Mouse (Mus musculus): ENCODE data around the gene Atoh8. TPM values are rescaled to one million over a fixed set of nuclear protein-coding genes. Genes with fewer than 3 reads are reported as not detected.

The Atoh8 gene
- total RNA-seq (2014; fragmentation: Nextera tagmentation) (1.5 TPM in 1 of 2 replicates, not detected in the other), total RNA-seq (2017) (not detected in 2 replicates)

- ATAC-seq (replicated peaks; ENCODE audit: poor library complexity, severe bottlenecking), result peak; percentile 49
Observed at GRCm38 (mm10) chr6:72235098-72235806, at the start of gene Atoh8. Atoh8 (minus strand) TSS chr6:72235577.

GRCm38 (mm10) chr6:72283914-72284313, 48.5 kb upstream of the Atoh8 start:
- ATAC-seq (replicated peaks; ENCODE audit: poor library complexity, severe bottlenecking), result peak; percentile 58

GRCm38 (mm10) chr6:72280410-72280998, 45.1 kb upstream of the Atoh8 start:
- no peak; the same call in 1 of the 2 replicates for ATAC-seq (replicated peaks; ENCODE audit: poor library complexity, severe bottlenecking)

- no peak for ATAC-seq (replicated peaks; ENCODE audit: poor library complexity, severe bottlenecking)
Observed at GRCm38 (mm10) chr6:72279505-72279904, 44.1 kb upstream of the Atoh8 start.

- ATAC-seq (replicated peaks; ENCODE audit: poor library complexity, severe bottlenecking), result no peak
Observed at GRCm38 (mm10) chr6:72278835-72279234, 43.5 kb upstream of the Atoh8 start.

- no peak for ATAC-seq (replicated peaks; ENCODE audit: poor library complexity, severe bottlenecking)
Observed at GRCm38 (mm10) chr6:72277508-72278166, 42.3 kb upstream of the Atoh8 start.

- no peak for ATAC-seq (replicated peaks; ENCODE audit: poor library complexity, severe bottlenecking)
Observed at GRCm38 (mm10) chr6:72276972-72277441, 41.6 kb upstream of the Atoh8 start.

- ATAC-seq (replicated peaks; ENCODE audit: poor library complexity, severe bottlenecking), result no peak
Observed at GRCm38 (mm10) chr6:72276141-72276540, 40.8 kb upstream of the Atoh8 start.

- peak; percentile 60 for ATAC-seq (replicated peaks; ENCODE audit: poor library complexity, severe bottlenecking)
Observed at GRCm38 (mm10) chr6:72275527-72275926, 40.1 kb upstream of the Atoh8 start.

- ATAC-seq (replicated peaks; ENCODE audit: poor library complexity, severe bottlenecking), result no peak
Observed at GRCm38 (mm10) chr6:72273153-72273552, 37.8 kb upstream of the Atoh8 start.

GRCm38 (mm10) chr6:72272161-72272696, 36.9 kb upstream of the Atoh8 start:
- 0 out of 2 replicates have a peak, but pooled peaks have one; percentile 31 for ATAC-seq (replicated peaks; ENCODE audit: poor library complexity, severe bottlenecking)

GRCm38 (mm10) chr6:72270952-72271519, 35.7 kb upstream of the Atoh8 start:
- ATAC-seq (replicated peaks; ENCODE audit: poor library complexity, severe bottlenecking), result no peak

GRCm38 (mm10) chr6:72270258-72270657, 34.9 kb upstream of the Atoh8 start:
- no peak for ATAC-seq (replicated peaks; ENCODE audit: poor library complexity, severe bottlenecking)

GRCm38 (mm10) chr6:72268149-72268847, 32.9 kb upstream of the Atoh8 start:
- ATAC-seq (replicated peaks; ENCODE audit: poor library complexity, severe bottlenecking), result no peak

- peak; percentile 45; the same call in 1 of the 2 replicates for ATAC-seq (replicated peaks; ENCODE audit: poor library complexity, severe bottlenecking)
Observed at GRCm38 (mm10) chr6:72265664-72266063, 30.3 kb upstream of the Atoh8 start.

- no peak for ATAC-seq (replicated peaks; ENCODE audit: poor library complexity, severe bottlenecking)
Observed at GRCm38 (mm10) chr6:72263679-72264265, 28.4 kb upstream of the Atoh8 start.

GRCm38 (mm10) chr6:72261683-72262320, 26.4 kb upstream of the Atoh8 start:
- no peak for ATAC-seq (replicated peaks; ENCODE audit: poor library complexity, severe bottlenecking)

- peak; percentile 92 for ATAC-seq (replicated peaks; ENCODE audit: poor library complexity, severe bottlenecking)
Observed at GRCm38 (mm10) chr6:72260981-72261682, 25.8 kb upstream of the Atoh8 start.
